Mouse (Mus musculus) c-Kit-negative CD71-positive TER-119-positive erythroid progenitor cells, embryonic 14.5 days (primary cell): Measurements from ENCODE around the gene Sspo.
"Not testable (repeated sequence)": the region's sequence is repeated elsewhere in the genome, so short reads cannot be mapped to it uniquely, and the experiment has no call there.

ENCODE experiments used
- DNase-seq: peaks from one replicate; pipeline ENCODE4 v3.0.0-alpha.2; 2013; ENCODE audit warnings: low read depth, low spot score

Sspo gene

DNA sequence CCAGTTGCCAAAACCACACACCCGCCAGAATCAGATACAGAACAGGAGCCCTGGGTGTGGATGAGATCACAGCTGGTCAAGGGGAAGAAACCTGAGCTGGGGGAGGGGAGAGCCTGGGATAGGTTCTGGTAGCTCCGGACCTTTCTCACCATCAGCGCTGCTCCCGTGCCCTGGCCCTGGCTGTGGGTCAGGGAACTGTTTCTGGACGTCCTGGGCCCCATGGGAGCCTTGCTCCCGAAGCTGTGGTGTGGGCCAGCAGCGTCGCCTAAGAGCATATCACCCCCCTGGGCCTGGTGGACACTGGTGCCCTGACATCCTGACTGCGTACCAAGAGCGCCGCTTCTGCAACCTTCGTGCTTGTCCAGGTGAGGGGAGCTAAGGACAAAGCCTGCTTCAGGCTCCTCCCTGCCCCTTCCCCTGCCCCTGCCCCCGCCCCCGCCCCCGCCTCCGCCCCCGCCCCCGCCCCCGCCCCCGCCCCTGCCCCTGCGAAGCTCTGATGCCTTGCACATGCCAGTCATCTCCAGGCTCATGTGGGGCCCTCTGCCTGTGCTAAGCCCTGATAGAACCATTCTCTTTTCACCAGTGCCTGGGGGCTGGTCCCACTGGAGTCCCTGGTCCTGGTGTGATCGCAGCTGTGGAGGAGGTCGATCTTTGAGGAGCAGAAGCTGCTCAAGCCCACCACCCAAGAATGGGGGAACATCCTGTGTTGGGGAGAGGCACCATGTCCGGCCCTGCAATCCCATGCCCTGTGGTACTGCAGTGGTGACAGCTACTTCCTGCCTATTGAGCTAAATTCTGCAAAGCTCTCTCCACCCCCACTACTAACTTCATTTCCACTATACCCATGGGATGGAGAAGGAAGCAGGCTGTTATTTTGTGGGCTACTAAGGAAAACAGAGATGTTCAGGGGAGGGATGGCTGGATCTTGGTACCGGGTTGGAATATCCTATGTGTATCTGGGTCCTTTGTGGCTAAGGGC is 40.0 kb downstream of the Sspo start:
- DNase-seq: no peak

GRCm38 (mm10) chr6:48489741-48490140 is 41.7 kb downstream of the Sspo start:
- no peak for DNase-seq

DNA sequence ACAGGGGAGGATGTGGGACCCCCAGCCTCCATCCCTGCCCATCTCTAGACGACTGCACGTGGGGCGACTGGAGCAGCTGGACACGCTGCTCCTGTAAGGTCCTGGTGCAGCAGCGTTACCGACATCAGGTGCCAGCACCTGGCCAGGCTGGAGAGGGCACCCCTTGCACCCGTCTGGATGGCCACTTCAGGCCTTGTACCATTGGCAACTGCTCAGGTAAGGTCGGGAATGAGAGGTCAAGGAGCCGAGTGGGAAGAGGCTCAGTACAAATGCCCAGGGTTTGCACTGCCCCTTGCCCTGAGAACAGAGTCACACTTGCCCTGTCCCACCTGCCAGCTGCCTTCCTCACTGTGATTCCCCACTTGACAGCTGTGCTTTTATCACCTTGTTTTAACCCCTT is 43.3 kb downstream of the Sspo start:
- no peak for DNase-seq

GRCm38 (mm10) chr6:48493136-48493730 is 45.2 kb downstream of the Sspo start:
- no peak for DNase-seq

DNA sequence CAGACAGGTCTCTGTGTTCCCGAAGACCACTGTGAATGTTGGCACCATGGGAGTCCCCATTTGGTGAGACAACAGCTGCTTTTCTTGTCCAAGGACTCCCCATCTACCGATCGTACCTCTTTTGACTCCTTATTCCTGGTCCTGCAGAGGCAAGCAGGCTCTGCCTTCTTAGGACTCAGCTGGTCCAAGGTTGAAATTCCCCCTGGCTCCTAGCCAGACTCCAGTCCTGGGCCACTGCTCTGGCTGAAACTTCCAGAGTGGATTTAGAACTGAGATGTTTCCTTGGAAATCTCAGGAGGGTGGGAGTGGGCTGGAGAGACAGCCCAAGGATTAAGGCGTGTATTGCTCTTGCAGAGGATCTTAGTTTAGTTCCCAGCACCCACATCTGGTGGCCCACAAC is 49.5 kb downstream of the Sspo start:
- DNase-seq: no peak

- DNase-seq: no peak
These were observed 55.8 kb downstream of the Sspo start for GRCm38 (mm10) chr6:48503847-48504240.

DNA sequence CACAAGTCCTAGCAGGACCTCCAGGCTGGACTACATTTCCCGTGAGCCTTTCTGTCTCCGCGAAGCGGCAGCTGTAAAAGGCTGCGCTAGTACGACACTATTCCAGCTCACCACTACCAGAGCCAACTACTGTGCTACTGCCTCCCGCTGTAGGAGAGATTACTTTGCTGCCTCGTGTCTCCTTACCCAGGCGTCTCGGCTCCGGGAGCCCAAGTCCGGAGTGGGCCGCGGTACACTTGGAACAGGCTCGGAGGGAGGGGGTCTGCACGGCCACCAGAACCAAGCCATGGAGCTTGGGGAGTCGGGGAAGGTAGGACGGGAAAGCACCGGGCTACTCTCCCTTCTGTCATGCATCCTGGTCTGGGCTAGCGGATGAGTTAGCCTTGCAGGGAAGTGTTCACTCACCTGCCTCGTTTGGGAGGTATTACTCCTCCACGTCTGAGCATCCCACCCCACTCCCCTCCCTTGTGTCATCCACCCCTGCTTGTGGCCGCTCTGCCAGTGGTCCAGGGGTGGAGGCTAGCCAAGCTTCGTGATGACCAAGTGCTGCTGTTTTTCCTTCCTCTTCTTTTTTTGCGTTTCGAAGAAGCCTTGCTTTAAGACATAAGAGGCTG is 56.3 kb downstream of the Sspo start:
- DNase-seq: no peak

DNA sequence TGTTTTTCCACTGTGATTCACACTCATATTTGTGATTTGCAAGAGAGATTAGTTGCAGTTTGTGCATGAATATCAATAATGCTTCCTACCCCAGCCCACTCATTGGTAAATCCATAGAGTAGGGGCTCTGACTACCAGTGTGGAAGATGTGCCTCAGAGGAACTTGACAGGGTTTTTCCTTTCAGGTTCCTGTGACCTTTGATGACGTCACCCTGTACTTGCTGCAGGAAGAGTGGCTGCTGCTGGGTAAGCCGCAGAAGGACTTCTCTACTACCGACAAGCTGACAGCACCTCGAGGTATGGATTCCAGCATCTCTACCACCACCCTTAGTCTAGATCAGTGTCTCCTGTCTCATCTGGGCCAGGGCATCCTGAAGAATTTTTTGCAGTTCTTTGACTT is 60.1 kb downstream of the Sspo start:
- DNase-seq: no peak

GRCm38 (mm10) chr6:48510426-48510825 is 62.4 kb downstream of the Sspo start:
- no peak for DNase-seq

DNA sequence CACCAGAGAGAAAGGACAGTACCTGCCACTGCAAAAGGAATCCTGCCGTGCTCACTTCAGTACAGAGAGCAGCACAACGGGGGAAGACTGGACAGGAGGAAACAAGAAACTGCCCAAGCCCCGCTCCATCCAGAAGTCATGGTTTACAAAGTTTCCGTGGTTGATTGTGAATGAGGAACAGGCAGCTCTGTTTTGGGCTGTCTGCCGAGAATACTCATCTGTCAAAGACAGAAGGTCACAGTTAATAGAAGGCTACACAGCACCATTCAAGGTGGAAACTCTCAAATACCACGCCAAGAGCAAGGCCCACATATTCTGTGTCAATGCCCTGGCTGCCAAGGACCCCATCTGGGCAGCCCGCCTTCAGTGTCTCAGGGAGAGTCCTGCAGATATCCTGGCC is 63.8 kb downstream of the Sspo start:
- DNase-seq: no peak

DNA sequence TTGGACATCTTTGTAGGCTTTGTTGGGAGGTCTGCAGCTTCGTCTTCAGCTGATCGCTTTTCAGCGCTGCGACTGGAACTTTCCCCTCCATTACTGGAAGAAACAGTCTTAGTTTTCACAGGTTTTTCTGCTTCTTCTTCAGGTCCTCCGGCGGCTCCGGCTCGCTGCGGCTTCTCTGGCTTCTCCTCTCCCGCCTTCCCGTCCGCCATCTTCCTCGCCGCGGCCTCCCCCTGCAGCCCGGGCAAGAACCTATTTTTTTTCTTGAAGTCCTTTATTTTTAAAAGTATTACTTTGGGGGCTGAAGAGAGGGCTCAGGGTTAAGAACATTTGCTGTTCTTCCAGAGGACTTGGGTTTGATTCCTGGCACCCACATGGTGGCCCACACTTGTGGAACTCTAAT is 76.9 kb downstream of the Sspo start:
- DNase-seq: not testable (repeated sequence)

- DNase-seq: no peak
These were observed 79.9 kb downstream of the Sspo start for GRCm38 (mm10) chr6:48527901-48528300.

DNA sequence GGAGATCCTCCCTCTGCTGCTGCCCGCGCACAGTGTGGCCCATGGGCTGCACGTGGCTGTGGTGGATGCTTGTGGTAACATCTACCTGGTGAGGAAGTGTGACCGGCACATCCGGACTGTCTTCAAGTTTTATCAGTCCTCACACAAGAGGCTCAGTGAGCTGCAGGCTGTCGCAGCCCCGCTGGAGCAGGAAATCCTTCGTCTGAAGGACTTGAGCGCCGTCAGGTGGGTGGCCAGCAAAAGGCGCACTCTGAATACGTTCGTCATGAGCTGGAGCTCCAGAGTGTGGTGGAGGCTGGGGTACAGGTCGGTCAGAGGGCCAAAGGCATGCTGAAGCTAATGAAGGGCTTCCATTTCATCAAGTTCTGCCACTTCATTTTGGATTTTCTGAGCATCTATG is 81.2 kb downstream of the Sspo start:
- no peak for DNase-seq

- DNase-seq: no peak
These were observed 81.9 kb downstream of the Sspo start for GRCm38 (mm10) chr6:48529871-48530440.

DNA sequence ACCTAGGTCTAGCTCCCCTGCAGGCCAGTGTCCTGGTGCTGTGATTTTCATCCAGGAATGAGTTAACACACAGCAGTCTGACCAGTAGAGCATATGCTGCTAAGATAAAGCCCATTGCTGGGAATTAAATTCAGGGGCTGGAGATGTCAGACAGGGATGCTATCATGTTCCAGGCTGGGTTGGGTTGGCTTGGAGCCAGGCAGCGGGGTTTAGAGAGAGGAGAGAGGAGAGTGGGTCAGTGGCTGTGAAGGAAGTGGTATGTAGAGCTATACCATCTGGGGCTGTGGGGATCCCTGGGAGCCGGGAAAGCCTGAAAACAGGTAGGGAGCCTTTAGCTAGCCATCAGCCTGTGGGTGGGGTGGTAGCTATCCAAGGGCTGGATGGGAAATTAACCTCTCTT is 82.8 kb downstream of the Sspo start:
- no peak for DNase-seq

GRCm38 (mm10) chr6:48533475-48533874 is 85.4 kb downstream of the Sspo start:
- no peak for DNase-seq

- DNase-seq: no peak
These were observed 86.9 kb downstream of the Sspo start for GRCm38 (mm10) chr6:48534913-48535312.

DNA sequence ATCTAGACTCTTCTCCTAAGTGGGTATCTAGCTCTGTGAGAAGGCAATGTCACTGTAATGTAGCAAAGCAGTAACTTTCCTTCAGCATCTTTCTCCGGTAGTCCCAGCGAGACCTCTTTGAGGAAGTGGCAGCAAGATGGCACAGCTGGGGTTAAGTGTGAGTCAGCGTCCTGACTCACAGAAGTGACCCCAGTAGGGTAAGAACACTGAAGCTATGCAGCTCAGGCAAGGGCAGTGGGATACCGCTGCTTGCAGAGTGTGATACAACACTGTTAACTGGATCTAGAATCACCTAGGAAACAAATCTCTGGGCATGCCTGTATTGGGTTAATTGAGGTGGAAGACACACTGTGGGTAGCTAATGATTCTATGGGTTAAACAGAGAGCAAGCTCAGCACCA is 88.1 kb downstream of the Sspo start:
- DNase-seq: no peak

- no peak for DNase-seq
These were observed 89.3 kb downstream of the Sspo start, which contains the start of gene Atp6v0e2 for GRCm38 (mm10) chr6:48537105-48537954. Gene Atp6v0e2 (plus strand): TSS chr6:48537615.

- DNase-seq: peak; percentile 32
These were observed 91.1 kb downstream of the Sspo start for GRCm38 (mm10) chr6:48538841-48539737.
